Mouse (Mus musculus) E14TG2a.4 (cell line): ENCODE measurements around the gene Kif1a.

Experiments used
- CTCF ChIP-seq: conservative IDR thresholded peaks from 2 replicates; pipeline ENCODE4 v1.5.1; 2014; ENCODE audit warnings: low read length
- NANOG ChIP-seq: IDR thresholded peaks from 2 replicates; pipeline ENCODE4 v1.6.1; 2014; ENCODE audit warnings: borderline replicate concordance, low read length, mixed read lengths
- POU5F1 ChIP-seq: IDR thresholded peaks from 2 replicates; pipeline ENCODE4 v1.6.1; 2014; ENCODE audit warnings: low read length, borderline replicate concordance

DNA sequence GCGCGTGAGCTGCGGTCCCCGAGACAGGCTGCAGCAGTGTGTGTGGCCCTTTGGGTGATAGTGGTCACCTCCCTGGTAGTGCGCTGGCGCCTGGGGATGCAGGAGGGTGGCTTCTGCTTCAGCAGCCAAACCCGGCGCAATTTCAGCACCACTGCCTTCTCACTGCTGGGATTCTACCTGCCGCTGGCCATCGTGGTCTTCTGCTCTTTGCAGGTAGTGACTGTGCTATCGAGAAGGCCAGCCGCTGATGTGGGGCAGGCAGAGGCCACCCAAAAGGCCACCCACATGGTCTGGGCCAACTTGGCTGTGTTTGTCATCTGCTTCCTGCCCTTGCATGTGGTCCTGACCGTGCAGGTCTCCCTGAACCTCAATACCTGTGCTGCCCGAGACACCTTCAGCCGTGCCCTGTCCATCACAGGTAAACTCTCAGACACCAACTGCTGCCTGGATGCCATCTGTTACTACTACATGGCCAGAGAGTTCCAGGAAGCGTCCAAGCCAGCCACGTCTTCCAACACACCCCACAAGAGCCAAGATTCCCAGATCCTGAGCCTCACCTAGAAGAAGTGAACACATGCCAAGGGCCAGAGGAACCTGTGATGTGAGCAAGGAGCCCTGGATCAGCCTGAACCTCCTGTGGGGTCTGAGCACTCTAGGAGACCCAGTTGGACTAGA lies 118.7 kb downstream of the Kif1a start:
- no peak for TF ChIP-seq CTCF
- TF ChIP-seq NANOG = no peak
- TF ChIP-seq POU5F1 = no peak
